Mouse (Mus musculus) retina, adult 2 months (tissue): Measurements from ENCODE around the gene Srgap3.

Source experiments
- DNase-seq: peaks from one replicate; pipeline ENCODE4 v3.0.0-alpha.2; 2012; ENCODE audit warnings: low read depth, low spot score

The Srgap3 gene

DNA sequence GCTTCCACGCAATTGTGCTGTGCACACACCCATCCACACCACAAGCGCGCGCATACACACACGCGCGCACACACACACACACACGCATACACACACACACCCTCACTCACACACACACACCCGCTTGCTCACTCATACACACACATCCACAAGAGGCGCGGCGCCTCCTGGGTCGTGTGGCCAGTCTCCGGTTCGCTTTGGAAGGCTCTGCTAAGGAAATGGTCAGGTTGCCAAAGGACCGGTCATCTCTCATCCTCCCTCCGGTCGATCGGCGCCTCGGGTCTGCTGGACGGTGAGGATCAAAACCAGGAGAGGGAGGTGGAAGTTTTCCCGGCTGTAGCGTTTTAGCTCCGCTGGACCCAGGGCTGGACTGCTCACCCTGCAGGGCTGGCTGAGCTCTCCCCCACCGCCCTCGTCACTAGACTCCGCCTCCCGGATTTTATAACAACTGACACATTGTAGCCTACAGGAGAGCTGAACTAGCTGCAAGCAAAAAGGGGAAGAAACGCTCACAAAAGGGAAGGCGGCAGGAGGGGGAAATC, at the start of gene Srgap3:
Gene Srgap3, minus strand, starts transcription at position 372 of the 542 bp plus-strand sequence.
- DNase-seq: peak; percentile 64

DNA sequence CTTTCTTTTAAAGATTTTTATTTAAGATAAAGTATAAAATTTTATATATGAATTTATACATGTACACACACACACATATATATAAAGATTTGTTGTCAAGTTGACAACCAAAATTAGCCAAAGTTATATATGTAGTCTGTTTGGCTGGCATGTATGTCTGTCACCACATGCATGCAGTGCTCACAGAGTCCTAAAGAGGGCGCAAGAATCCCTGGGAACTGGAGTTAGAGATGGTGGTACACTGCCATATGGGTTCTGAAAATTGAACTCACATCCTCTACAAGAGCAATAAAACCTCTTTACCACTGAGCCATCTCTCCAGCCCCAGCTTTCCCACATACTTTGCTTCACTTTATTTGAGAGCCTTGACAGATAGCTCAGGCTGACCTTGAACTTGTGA, 48.6 kb upstream of the Srgap3 start:
- DNase-seq: no peak

GRCm38 (mm10) chr6:112990119-112990518, 43.1 kb upstream of the Srgap3 start:
- DNase-seq: no peak

DNA sequence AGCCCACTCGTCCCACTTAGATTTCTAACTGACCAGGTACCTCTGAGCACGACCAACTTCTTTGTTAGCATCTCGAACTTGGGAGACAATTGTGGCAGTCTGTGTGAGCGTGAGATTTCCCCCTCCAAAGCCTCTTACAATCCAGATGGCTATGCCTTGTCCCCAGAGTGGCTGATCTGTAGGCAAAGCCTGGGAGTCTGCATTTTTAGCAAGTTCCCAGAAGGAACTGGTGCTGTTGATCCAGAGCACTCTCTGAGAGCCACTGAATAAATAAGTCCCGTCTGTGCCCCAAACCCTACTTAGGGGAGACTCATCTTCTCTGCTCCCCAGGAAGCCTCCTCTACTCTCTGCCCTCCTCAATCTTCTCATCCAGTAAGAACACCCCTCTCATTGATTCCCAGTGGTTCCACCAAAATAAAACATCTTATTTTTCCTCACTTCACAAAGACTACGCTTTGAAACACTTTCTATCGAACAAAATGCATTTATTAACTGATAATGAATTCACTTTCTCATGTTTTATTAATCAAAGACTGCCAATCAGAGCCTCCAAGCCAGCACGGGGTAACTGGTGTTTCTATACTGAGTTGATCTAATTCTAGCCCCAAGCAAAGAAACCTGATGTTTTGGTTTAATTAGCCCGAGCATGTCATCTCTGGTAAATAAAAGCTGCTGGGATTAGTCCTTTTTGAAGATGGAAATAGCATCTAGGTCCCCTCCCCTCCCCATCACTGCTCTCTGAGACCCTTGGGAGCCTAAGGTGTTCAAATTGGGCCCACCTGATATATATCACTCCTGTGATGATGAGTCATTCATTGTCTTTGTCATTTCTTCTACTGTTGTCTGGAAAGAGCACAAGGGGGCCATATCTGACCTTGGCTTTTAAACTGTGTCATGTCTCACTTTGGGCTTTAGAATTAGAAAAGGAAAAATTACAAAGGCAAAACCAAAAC, 38.6 kb upstream of the Srgap3 start:
- DNase-seq: no peak

GRCm38 (mm10) chr6:112982241-112982640, 35.2 kb upstream of the Srgap3 start:
- DNase-seq: no peak

DNA sequence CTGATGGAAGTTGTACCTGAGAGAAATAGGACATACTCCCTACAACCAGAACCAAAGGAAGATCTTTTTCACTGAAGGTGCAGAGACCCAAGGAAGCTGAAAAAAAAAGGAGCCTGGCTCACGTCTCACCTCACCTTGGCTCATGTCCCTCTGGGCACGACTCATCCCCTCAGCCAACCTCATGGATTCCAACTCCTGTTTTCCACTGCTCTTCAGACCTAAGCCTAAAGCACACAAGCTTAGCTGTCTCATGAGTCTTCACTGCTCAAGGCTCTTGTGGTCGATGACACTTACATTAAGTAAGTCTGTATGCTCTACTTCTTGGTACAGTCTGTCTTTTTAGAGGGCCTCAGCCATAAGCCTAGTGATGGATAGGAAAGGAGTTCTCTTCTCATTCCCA, 31.9 kb upstream of the Srgap3 start:
- DNase-seq: no peak

DNA sequence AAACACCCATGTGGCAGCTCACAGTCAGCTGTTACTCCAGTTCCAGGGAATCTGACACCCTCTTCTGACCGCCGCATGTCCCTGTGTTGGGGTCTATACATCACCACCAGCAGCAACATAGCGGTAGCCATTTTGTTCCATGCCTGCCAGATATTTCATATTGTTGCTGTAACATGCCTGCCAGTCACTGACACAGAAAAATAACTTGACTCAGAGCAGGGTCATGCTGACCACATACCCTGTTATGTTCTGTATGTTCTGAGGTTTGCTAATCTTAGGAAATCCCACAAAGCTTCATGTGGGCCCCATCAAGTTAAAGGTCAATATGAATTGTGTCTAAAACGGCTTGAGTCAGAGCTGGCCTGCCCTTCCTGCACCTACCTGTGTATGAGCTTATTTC, 30.2 kb upstream of the Srgap3 start:
- no peak for DNase-seq

DNA sequence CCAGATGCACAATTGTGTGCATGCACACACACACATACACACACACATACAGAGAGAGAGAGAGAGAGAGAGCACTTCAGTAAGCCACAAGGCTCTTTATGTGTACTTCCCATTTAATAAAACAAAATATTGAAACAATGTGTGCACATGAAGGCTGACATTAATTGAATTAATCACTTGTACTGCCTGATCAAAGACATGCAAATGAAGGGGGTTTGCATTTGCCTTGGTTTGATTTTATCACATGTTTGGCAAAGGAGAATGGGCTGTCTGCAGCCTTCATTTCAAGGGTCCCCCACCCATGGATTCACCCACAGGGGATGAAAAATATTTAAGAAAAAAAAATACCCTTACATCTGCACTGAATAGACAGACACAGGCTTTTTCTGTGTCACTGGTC, 29.5 kb upstream of the Srgap3 start:
- no peak for DNase-seq

DNA sequence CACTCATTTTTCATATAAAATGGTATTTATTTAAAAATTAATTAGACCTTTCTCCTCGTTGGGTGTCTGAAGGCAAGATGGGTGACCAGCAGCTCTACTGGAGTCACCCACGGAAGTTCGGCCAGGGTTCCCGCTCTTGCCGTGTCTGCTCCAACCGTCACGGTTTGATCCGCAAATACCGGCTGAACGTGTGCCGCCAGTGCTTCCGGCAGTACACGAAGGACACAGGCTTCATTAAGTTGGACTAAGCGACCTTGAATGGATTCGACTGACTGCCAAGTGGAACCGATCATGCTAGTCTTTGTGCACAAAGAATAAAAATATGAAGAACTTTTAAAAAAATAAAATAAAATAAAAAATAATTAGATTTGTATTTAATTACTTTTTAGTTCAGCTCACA, 29.1 kb upstream of the Srgap3 start:
- DNase-seq: no peak

GRCm38 (mm10) chr6:112973786-112974720, 27.0 kb upstream of the Srgap3 start:
- DNase-seq: no peak

DNA sequence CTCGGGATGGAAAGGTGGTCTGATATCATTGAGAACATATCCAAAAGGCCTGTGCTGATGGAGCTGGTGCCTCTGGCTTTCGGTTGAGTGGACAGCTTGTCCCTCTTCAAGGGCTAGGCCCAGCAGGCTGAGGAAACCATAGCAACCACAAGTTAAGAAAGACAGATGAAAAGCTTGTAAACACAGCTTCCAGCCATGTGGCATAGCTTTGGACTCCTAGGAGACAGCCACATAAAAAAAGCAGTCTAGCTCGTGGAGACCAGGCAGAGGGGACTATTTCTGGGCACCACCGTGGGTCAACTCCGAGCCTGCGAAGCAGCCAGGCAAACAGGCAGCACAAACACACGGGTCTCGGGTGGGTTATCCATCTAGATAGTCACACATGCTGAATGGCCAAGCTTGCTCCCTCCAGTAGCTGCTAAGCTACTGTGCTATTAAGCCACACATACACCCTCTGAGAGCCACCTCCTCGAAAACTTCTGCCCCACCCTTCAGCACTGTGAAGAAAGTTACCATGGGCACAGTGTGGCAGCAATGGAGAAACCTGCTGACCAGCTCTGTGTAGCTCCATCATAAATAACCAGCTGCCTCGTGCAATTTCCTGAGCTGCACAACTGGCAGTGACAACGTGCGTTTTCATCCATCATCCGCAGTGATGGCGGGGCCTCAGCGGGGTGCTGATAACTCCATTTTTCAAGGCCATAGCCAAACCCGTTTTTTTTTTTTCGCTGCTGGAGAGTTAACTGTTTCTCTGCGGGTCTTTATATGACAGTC, 26.0 kb upstream of the Srgap3 start:
- DNase-seq: no peak

DNA sequence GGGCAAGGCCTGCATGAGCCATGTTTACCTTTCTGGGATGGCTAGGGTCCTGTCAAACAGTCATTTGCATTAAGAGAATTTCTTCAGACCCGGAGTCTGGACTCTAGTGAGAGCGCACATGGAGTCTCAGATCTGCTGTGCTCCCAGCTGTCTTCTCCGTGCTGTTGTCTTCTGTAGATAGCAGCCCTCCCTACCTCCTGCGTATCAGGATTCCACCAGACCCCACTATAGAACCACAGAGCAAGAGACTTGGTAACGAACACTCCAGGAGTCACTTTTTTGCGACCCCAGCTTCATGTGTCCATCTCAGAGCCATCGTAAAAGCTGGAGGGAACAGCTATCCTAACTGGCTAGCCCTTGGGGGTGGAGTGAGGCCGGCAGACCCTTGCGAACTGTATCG, 25.1 kb upstream of the Srgap3 start:
- no peak for DNase-seq

DNA sequence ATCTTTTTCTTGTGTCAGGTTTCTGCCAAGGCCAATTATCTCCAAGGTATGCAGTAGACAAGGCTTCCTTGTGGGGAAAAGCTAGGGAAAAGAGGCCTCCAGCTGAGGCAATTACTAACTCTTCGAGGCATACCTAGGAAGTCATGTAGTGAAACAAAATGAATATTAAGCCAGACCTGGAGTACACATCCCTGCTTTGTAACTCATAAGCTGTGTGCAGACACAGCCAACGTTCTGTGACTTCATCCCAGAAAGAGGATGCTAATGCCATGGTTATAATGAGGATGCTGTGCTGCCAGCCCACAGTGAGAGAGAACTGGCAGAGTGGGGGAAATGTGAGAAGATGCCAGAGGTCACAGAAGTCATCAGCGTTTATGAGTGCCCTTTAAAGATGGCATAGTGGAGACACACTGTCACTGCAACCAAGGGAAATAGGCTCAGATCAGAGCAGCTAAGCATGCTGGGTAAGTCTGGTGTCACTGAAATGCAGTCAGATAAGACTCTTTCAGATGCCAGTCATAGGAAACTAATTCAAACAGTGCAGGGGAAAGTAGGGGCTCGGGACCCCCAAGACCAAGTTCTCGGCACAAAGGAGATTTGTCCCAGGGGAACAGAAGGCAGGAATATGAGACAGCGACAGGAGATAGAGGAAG, 24.2 kb upstream of the Srgap3 start:
- no peak for DNase-seq

GRCm38 (mm10) chr6:112967359-112967758, 20.3 kb upstream of the Srgap3 start:
- no peak for DNase-seq

- no peak for DNase-seq
Observed at GRCm38 (mm10) chr6:112958360-112958759, 11.3 kb upstream of the Srgap3 start.

GRCm38 (mm10) chr6:112957583-112958280, 10.7 kb upstream of the Srgap3 start:
- DNase-seq: no peak

- no peak for DNase-seq
Observed at GRCm38 (mm10) chr6:112955773-112956172, 8.7 kb upstream of the Srgap3 start.

- no peak for DNase-seq
Observed at GRCm38 (mm10) chr6:112953905-112954304, 6.8 kb upstream of the Srgap3 start.

GRCm38 (mm10) chr6:112951254-112951653, 4.2 kb upstream of the Srgap3 start:
- DNase-seq: no peak
